Mouse (Mus musculus) liver, adult (tissue): ENCODE measurements around the gene Gm20388.

Experiments used
- GATA4 ChIP-seq: IDR thresholded peaks from 2 replicates; pipeline ENCODE4 v1.6.1; 2014; ENCODE audit warnings: mild to moderate bottlenecking, low read length; ENCODE audit not compliant: insufficient replicate concordance

Gm20388 gene

DNA sequence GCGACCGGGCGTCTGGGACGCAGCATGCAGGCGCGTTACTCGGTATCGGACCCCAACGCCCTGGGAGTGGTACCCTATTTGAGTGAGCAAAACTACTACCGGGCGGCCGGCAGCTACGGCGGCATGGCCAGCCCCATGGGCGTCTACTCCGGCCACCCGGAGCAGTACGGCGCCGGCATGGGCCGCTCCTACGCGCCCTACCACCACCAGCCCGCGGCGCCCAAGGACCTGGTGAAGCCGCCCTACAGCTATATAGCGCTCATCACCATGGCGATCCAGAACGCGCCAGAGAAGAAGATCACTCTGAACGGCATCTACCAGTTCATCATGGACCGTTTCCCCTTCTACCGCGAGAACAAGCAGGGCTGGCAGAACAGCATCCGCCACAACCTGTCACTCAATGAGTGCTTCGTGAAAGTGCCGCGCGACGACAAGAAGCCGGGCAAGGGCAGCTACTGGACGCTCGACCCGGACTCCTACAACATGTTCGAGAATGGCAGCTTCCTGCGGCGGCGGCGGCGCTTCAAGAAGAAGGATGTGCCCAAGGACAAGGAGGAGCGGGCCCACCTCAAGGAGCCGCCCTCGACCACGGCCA is 1206.0 kb downstream of the Gm20388 start:
- TF ChIP-seq GATA4, result no peak

- TF ChIP-seq GATA4, result no peak
Observed at GRCm38 (mm10) chr8:121117186-121117651, 1206.6 kb downstream of the Gm20388 start.

DNA sequence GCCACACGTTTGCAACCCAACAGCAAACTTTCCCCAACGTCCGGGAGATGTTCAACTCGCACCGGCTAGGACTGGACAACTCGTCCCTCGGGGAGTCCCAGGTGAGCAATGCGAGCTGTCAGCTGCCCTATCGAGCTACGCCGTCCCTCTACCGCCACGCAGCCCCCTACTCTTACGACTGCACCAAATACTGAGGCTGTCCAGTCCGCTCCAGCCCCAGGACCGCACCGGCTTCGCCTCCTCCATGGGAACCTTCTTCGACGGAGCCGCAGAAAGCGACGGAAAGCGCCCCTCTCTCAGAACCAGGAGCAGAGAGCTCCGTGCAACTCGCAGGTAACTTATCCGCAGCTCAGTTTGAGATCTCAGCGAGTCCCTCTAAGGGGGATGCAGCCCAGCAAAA is 1207.3 kb downstream of the Gm20388 start:
- TF ChIP-seq GATA4, result no peak

GRCm38 (mm10) chr8:121118634-121119420 is 1208.2 kb downstream of the Gm20388 start:
- TF ChIP-seq GATA4, result no peak

GRCm38 (mm10) chr8:121119635-121120455 is 1209.2 kb downstream of the Gm20388 start:
- TF ChIP-seq GATA4, result no peak

DNA sequence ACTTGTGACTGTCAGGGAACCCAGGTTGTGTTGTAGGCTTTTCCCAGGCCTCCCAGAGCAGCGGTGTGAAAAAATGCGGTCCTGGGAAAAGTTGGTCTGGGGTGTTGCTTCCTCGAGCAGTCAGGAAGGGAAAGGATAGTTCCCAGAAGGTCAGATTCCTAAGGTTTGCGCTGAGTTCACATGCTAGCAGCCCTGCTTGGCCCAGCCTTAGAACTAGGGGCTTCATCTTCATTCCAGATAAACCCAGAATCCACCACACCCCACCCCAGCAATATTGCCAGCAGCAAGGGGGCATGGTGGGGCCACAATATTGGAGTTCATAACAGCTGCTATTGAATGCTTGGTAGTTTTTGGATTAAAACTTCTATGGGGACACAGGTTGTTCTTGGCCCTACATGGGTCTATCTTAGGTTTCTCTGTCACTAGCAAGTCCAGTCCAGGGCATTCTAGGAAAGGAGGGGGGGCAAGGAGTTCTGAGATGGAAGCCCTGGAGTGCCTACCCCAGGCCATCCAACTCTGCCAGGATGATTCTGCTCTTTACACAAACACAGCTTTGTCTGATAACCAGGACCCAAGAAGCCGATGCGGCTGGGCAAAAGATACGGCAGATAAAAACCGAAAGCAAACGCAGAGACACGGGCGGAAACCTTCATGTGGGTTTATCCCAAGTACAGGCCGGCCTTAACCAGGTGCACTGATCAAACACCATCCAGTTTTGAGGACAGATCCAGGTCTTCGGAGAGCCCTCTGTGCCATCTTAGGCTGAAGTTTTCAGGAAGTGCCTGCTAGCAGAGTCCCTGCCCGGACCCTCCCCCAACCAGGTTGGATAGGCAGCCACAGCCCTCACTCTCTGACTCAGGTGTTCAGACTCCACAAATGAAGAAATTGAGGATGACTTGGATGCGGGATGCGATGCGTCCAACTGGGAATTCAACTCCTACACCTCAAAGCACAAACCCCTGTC is 1210.1 kb downstream of the Gm20388 start:
- no peak for TF ChIP-seq GATA4

DNA sequence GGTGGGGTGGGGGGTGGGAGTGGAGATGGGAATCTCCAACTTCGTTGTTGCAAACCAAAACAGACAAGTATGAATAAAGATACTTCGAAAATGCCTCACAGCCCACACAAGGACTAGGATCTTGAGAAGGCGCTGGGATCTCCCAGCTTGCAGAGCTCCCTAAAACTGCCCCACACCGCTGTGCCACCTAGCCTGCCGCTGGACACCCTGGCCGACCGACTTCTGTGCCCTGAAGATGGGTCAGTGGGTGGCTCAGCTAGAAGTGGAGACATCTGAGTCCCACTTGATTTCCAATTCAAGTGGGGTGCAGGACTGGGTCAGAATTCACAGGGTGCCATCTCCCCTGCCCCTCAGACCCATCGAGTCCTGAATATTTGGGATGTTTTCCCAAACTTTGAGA is 1211.1 kb downstream of the Gm20388 start:
- TF ChIP-seq GATA4, result no peak

- TF ChIP-seq GATA4, result no peak
Observed at GRCm38 (mm10) chr8:121122368-121122767, 1211.7 kb downstream of the Gm20388 start.

- no peak for TF ChIP-seq GATA4
Observed at GRCm38 (mm10) chr8:121123113-121123512, 1212.5 kb downstream of the Gm20388 start.

DNA sequence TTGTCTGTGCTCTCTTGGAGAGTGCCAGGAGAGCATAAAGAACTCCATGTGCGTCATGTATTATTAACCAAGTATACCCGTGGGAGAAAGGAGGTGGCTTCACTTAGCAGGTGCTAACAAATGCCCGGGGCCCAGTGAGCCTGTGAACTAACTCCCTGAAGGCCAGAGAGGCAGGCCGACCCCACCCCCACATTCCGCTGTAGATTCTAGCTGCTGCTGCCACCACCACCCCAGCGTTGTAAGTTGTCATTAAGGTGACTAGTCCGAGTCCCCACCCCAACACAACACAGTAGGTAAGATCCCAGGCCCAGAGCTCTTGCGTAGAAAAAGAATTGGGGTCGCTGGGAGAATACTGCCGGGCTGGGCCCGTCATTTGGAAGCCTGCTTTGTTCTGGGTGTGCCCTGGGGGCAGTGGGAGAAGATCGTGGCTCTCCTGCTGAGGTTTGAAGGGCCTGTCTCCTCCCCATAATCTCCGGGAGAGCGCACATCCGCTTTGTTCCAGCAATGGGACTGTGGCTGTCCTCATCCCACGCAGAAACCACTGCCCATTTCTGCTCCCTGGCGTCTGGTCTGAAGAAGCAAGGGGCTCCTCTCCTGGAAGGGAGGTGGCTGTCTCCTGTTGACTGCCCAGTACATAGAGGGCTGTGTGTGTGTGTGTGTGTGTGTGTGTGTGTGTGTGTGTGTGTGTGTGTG is 1214.1 kb downstream of the Gm20388 start:
- no peak for TF ChIP-seq GATA4

DNA sequence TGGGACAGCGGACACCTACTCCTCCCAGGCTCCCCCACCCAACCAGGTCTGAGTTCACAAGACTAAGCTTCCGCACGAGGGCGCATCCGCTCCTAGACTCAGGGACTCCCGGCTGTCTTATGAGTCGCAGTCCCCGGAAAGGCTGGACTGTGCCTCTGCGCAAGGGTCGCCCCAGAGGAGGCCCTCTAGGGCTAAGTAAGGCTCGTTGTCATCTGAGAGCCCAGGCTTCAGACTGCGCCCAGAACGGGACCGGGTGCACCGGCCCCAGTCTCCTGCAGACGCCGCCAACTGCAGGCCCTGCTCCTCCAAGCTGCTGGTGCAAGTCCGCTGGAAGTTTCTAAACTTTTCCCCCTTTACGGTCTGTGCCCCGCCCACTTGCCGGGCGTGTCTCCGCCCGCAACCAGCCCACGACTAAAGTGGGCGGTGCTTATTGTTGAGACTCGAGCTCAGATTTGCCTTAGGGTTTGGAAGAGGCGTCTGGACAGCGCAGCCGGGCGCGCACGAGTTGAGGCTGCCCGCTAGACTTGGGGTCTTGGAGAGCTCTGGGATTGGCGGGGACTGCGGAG is 1214.8 kb downstream of the Gm20388 start:
- no peak for TF ChIP-seq GATA4

DNA sequence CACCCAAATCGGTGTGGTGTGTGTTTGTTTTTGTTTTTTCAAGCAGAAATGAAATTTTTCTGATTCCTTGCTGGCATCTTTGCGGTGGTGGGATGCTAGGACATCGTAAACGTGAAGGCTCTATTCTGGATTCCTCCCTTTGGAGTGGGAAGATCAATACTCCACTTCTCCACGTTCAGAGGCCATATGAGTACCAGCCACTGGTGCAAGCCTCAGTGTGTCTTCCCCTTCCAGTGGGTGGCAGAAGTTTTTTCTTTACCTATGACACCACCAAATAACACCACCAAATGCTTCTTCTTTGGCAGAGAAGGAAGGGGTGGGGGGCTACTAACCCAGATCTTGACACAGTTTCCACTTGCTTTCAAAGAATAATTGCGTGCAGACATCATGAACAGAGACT is 1215.5 kb downstream of the Gm20388 start:
- no peak for TF ChIP-seq GATA4

DNA sequence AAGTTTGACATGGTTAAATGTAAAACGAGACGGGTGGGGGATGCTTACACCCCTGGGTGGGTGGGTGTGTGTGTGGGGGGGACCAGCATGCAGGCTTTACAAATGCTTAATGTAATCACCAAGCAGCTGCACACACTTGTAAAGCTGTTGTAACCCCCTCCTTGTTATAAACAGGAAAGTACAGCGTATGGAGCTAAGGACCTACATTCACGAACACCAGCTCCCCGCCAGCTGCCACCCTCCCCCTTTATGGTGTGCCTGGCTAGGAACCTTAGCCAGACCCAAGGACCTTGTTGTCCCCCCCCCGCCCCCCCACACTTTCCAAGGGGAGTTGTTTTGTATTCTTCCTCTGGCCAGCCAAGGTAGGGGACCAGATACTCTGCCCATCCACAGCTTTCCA is 1216.1 kb downstream of the Gm20388 start:
- no peak for TF ChIP-seq GATA4

DNA sequence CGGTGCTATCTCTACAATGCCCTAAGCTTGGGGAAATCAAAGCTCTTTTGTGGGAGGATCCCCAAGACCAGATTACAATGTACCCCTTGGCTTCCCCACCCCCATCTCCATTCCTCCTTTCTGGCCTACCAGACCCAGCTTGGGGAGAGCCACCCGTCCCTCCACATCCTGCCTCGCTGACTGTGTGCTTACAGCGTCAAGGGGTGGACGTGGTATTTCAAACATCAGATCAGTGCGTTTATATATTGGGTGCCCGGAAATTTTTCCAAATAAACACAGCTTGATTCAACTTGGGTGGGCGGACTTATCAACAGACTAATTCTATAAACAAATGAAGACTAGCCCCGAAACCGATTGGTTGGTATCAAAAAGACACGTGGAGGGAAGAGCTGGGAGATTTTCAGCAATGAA is 1216.7 kb downstream of the Gm20388 start:
- no peak for TF ChIP-seq GATA4
